Mouse (Mus musculus) heart, postnatal 0 days (tissue): ENCODE results near the gene Gcgr.

Source experiments
- CTCF ChIP-seq: IDR thresholded peaks from 2 replicates; pipeline ENCODE4 v1.5.1; 2016; ENCODE audit warnings: antibody characterized with exemption, control low read depth, low read depth
- EP300 ChIP-seq: IDR thresholded peaks from 2 replicates; pipeline ENCODE4 v1.6.1; 2016; ENCODE audit warnings: antibody characterized with exemption, low read depth

DNA sequence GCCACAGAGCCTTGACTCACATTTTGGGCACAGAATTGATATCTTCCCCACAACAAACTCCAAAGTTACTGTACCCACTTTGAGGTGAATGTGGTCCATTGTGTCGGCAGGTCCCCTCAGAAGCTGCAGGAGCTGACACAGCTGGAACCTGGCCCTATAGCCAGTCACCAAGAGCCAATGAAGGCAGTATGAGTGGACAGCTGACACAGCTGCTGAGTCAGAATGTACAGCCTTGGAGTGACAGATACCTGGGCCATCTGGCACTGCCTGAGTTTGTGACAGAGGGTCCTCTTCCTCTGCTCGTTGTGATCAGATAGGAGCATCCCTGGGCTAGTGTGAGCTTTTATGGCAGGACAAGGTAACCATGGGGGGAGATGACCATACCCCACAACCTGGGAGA, 24.8 kb downstream of the Gcgr start:
- TF ChIP-seq CTCF (no peak), EP300 (no peak)
